Mouse (Mus musculus): ENCODE measurements at regions not wholly inside any gene's neighbourhood (a gene's known extent, or its start where the extent isn't known, plus 50 kb on each side); places are given as distances from the start of the nearest gene placed in this dataset.

- TF ChIP-seq GATA1 (IDR thresholded peaks at IDR 0.05; ENCODE audit: borderline replicate concordance, low read length) (no peak), FLI1 (IDR thresholded peaks at IDR 0.05; ENCODE audit: low read length) (no peak)
Measured at GRCm38 (mm10) chr8:25429846-25430482, 605.8 kb upstream of the Adam5 start.
